Mouse (Mus musculus) lung, postnatal 0 days (tissue): ENCODE data around the gene Pgm5.

Experiments
- CTCF ChIP-seq: IDR thresholded peaks from 2 replicates; pipeline ENCODE4 v1.5.1; 2016; ENCODE audit warnings: antibody characterized with exemption, mild to moderate bottlenecking
- EP300 ChIP-seq: IDR thresholded peaks from 2 replicates; pipeline ENCODE4 v1.6.1; 2016; ENCODE audit warnings: antibody characterized with exemption, mild to moderate bottlenecking, control low read depth

DNA sequence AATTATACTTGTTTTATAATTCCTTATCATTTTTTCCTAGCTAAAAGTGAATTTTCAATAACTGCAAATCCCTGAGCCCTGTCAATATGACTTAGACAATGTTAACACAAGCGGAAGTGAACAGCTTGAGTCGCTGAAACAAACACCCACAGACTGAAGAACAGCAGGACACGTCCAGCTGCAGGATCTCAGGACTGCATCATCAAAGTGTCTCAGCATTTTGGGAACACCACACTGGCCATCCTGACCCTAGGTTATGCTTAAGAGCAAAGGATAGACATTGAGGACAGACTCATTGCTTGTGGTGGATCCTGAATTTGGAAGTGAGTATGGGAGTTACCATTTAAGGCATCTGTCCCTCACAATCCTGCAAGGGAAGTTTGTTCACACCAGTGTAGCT is 162.5 kb downstream of the Pgm5 start:
- no peak for TF ChIP-seq CTCF
- peak; percentile 63; the same call in 1 of the 2 replicates for TF ChIP-seq EP300
